In the genomic region with DNA sequence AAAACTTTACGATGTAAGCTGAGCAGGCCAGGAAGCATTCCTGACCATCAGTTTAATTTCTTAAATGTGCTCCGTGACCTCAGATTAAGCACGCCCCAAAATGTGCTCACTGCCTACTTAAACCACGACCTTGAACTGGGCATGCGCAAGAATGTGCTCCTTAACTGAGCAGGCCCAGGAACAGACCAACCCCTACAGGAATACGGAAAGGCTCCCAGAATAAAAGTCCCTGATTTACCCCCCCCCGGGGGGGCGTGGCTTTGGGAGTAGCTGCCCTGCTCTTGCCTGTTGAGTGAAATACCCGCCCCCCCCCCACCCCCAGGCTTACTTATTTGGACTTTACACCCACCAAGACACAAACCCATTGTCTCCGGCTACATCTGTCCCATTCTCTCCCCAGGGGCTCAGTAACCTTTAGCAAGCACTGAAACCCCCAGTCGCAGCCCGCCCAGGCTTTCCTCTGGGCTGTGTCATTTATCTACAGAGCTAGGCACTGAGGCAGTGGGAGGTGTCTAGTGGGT, we compare ENCODE assay signal across 8 mouse cellular contexts. TPM values are rescaled to one million over a fixed set of nuclear protein-coding genes. Genes with fewer than 3 reads are reported as not detected.
DNase-seq lines count a peak whose midpoint lies in the region; ATAC-seq and TF ChIP-seq lines count a peak whose summit lies in the region.

No protein-coding gene starts in this region.

- no peak for TF ChIP-seq POLR2A in heart, adult 2 months (IDR thresholded peaks at IDR 0.05; ENCODE audit: insufficient read depth, low read depth, low read length)
- TF ChIP-seq POLR2A in kidney, adult 2 months (IDR thresholded peaks at IDR 0.05; ENCODE audit: low read depth, low read length) = no peak
- no peak for TF ChIP-seq POLR2A in myocyte (IDR thresholded peaks at IDR 0.05; ENCODE audit: insufficient read length, low read depth)

- no peak overlapping the region for H3K4me3 ChIP-seq in heart, postnatal 0 days (ENCODE audit: low read depth, low read length)
- H3K4me3 ChIP-seq in heart, adult 2 months = no peak overlapping the region
- no peak overlapping the region for H3K4me3 ChIP-seq in kidney, adult 2 months (ENCODE audit: insufficient read depth, low read depth, low read length)
- no peak overlapping the region for H3K4me3 ChIP-seq in myocyte
- H3K4me3 ChIP-seq in heart, embryonic 10.5 days = no peak overlapping the region

- H3ac ChIP-seq in myocyte (ENCODE audit: control insufficient read depth, insufficient read length) = no peak overlapping the region

- no peaks in the 10 kb centered on the region for H3K9me3 ChIP-seq in heart, postnatal 0 days (replicated peaks; ENCODE audit: control insufficient read depth, low read length)
- no peaks in the 10 kb centered on the region for H3K9me3 ChIP-seq in heart, embryonic 10.5 days

- no peak overlapping the region for H3K27ac ChIP-seq in heart, postnatal 0 days (ENCODE audit: low read depth)
- H3K27ac ChIP-seq in heart, adult 2 months = no peak overlapping the region
- peak overlapping the region; percentile 51; the same call in 1 of the 2 replicates for H3K27ac ChIP-seq in kidney, adult 2 months (ENCODE audit: insufficient read depth, low read depth, low read length)
- H3K27ac ChIP-seq in heart, embryonic 10.5 days = no peak overlapping the region

- peak; percentile 22 for DNase-seq in heart, postnatal 0 days (ENCODE audit: low spot score)
- no peak for DNase-seq in heart, adult 2 months
- DNase-seq in adrenal gland, postnatal 36 days = peak; percentile 53 to 73
- peak; percentile 81 for DNase-seq in kidney, adult 2 months
- no peak for DNase-seq in natural killer cell, adult 2 months (ENCODE audit: low spot score in 2 of 2)
- no peak for DNase-seq in heart, embryonic 10.5 days (ENCODE audit: low spot score)
- no peak for DNase-seq in spleen, adult 18-20 months

- no peaks in the 10 kb centered on the region for H3K36me3 ChIP-seq in heart, postnatal 0 days (replicated peaks; ENCODE audit: control insufficient read depth, insufficient read depth, low read length)
- H3K36me3 ChIP-seq in heart, adult 2 months (ENCODE audit: control insufficient read depth, insufficient read depth, low read length) = no peaks in the 10 kb centered on the region
- no peaks in the 10 kb centered on the region for H3K36me3 ChIP-seq in kidney, adult 2 months (ENCODE audit: control insufficient read depth, insufficient read depth, low read length)
- no peaks in the 10 kb centered on the region for H3K36me3 ChIP-seq in myocyte (ENCODE audit: control insufficient read depth, insufficient read depth)
- H3K36me3 ChIP-seq in heart, embryonic 10.5 days = no peaks in the 10 kb centered on the region

- TF ChIP-seq CTCF in heart, postnatal 0 days (IDR thresholded peaks at IDR 0.05; ENCODE audit: low read depth) = no peak
- TF ChIP-seq CTCF in heart, adult 2 months (IDR thresholded peaks at IDR 0.05) = no peak
- TF ChIP-seq CTCF in kidney, adult 2 months (conservative IDR thresholded peaks at IDR 0.05; ENCODE audit: insufficient read depth, insufficient read length, low read depth, low read length) = no peak

- 51% methylated on average over 12 of the region's 12 CpGs for WGBS in heart, postnatal 0 days
- WGBS in heart, adult 2 months = 48% methylated on average over 12 of the region's 12 CpGs
- 18% methylated on average over 12 of the region's 12 CpGs for WGBS in kidney, adult 2 months
- WGBS in heart, embryonic 10.5 days = 47% methylated on average over 12 of the region's 12 CpGs

- no peak overlapping the region for H3K4me2 ChIP-seq in heart, postnatal 0 days (ENCODE audit: low read depth, low read length)
- H3K4me2 ChIP-seq in myocyte (ENCODE audit: low read depth) = peak overlapping the region; percentile 16

- intact Hi-C loops in heart, adult 2 months (cut with DNase I) = no loop called here

- TF ChIP-seq EP300 in heart, postnatal 0 days (IDR thresholded peaks at IDR 0.05; ENCODE audit: low read depth) = no peak
- no peak for TF ChIP-seq EP300 in heart, adult 2 months (IDR thresholded peaks at IDR 0.05; ENCODE audit: insufficient read depth, low read depth, low read length)

- no peaks in the 10 kb centered on the region for H3K4me1 ChIP-seq in heart, postnatal 0 days (ENCODE audit: control insufficient read depth, insufficient read depth)
- no peaks in the 10 kb centered on the region for H3K4me1 ChIP-seq in heart, adult 2 months (ENCODE audit: control insufficient read depth, insufficient read depth, low read length)
- 0 out of 2 replicates have a peak, but pooled peaks cover 4% of the 10 kb centered on the region for H3K4me1 ChIP-seq in kidney, adult 2 months (ENCODE audit: control insufficient read depth, insufficient read depth, low read length)
- peaks cover 6% of the 10 kb centered on the region for H3K4me1 ChIP-seq in heart, embryonic 10.5 days

- no peak for ATAC-seq in heart, postnatal 0 days (ENCODE audit: insufficient read depth, low read depth)

- no peaks in the 10 kb centered on the region for H3K27me3 ChIP-seq in heart, postnatal 0 days (ENCODE audit: control insufficient read depth, insufficient read depth, low read length)
- H3K27me3 ChIP-seq in heart, adult 2 months (ENCODE audit: control insufficient read depth, insufficient read depth, low read length) = no peaks in the 10 kb centered on the region
- H3K27me3 ChIP-seq in kidney, adult 2 months (replicated peaks; ENCODE audit: control insufficient read depth, insufficient read depth, low read length) = no peaks in the 10 kb centered on the region
- no peaks in the 10 kb centered on the region for H3K27me3 ChIP-seq in myocyte (ENCODE audit: control insufficient read depth, insufficient read depth, insufficient read length)
- no peaks in the 10 kb centered on the region; the same call in 1 of the 2 replicates for H3K27me3 ChIP-seq in heart, embryonic 10.5 days (ENCODE audit: insufficient read depth, poor library complexity, severe bottlenecking)

- H3K79me2 ChIP-seq in heart, adult 2 months (replicated peaks; ENCODE audit: control insufficient read depth, insufficient read depth, low read length) = no peaks in the 10 kb centered on the region
- no peaks in the 10 kb centered on the region for H3K79me2 ChIP-seq in myocyte (ENCODE audit: control insufficient read depth, insufficient read depth)

- H3K9ac ChIP-seq in heart, postnatal 0 days (replicated peaks; ENCODE audit: low read depth, low read length) = no peak overlapping the region
- no peak overlapping the region for H3K9ac ChIP-seq in heart, adult 2 months (ENCODE audit: low read depth, low read length)

TF ChIP-seq in myocyte, 11 proteins besides CTCF, POLR2A, EP300 and RAD21:
- TF ChIP-seq MAX (IDR thresholded peaks at IDR 0.05; ENCODE audit: low read depth) (no peak), POLR2AphosphoS2 (IDR thresholded peaks at IDR 0.05; ENCODE audit: insufficient read length, low read depth) (no peak), MYOG (IDR thresholded peaks at IDR 0.05; ENCODE audit: control insufficient read depth in 1 of 3, insufficient read depth in 1 of 3, insufficient read length in 2 of 3, low read depth in 2 of 3) (no peak), SRF (IDR thresholded peaks at IDR 0.05; ENCODE audit: control insufficient read depth, insufficient read length, low read depth) (no peak), E2F4 (IDR thresholded peaks at IDR 0.05; ENCODE audit: insufficient read depth) (no peak), CEBPB (IDR thresholded peaks at IDR 0.05; ENCODE audit: insufficient read depth, poor library complexity, severe bottlenecking) (no peak), TCF3 (IDR thresholded peaks at IDR 0.05; ENCODE audit: insufficient read length, low read depth) (no peak), USF1 (IDR thresholded peaks at IDR 0.05; ENCODE audit: low read depth) (no peak), REST (IDR thresholded peaks at IDR 0.05; ENCODE audit: insufficient read depth, insufficient read length) (no peak), MYOD1 (IDR thresholded peaks at IDR 0.05; ENCODE audit: control insufficient read depth in 1 of 3, insufficient read length in 2 of 3, low read depth in 2 of 3) (no peak), TCF12 (IDR thresholded peaks at IDR 0.05; ENCODE audit: insufficient read depth, poor library complexity, severe bottlenecking) (no peak)

RNA-seq across cellular contexts. Expression of a gene that starts 48.9 kb away (rescaled TPM):
- 30.5 and 49.5 TPM in 2 replicates for total RNA-seq in heart, postnatal 0 days (2014; rRNA removed; ENCODE audit: low replicate concordance)
- polyA plus RNA-seq in heart, postnatal 0 days (2015; fragmentation: Nextera tagmentation; extraction: Ambion mirVana) = 22.1 and 26.0 TPM in 2 replicates
- total RNA-seq in heart, adult 2 months (2021) = 10 to 100 TPM in 1 of 2 experiments, 1 to 10 TPM in 1; 8.5 to 15.4 TPM
- polyA plus RNA-seq in heart, adult 2 months (2012; rRNA removed) = 8.8 and 11.5 TPM in 2 replicates
- 10 to 100 TPM; 12.2 to 17.2 TPM for total RNA-seq in adrenal gland, postnatal 36 days (2021)
- 2.0 TPM in 2 replicates for polyA plus RNA-seq in kidney, adult 2 months (2012; rRNA removed)
- 6.2 TPM for polyA plus RNA-seq in myocyte (2012; fragmentation: generic; extraction: Trizol)
- polyA plus RNA-seq in heart, embryonic 10.5 days (2016; fragmentation: Nextera tagmentation; extraction: Ambion mirVana) = 0.48 and 0.60 TPM in 2 replicates

RNA-seq across cellular contexts. Expression of a gene that starts 49.8 kb away (rescaled TPM):
- 1.4 and 3.3 TPM in 2 replicates for total RNA-seq in heart, postnatal 0 days (2014; rRNA removed; ENCODE audit: low replicate concordance)
- polyA plus RNA-seq in heart, postnatal 0 days (2015; fragmentation: Nextera tagmentation; extraction: Ambion mirVana) = 0.15 and 0.26 TPM in 2 replicates
- total RNA-seq in heart, adult 2 months (2021) = 1 to 10 TPM; 2.9 to 3.0 TPM
- polyA plus RNA-seq in heart, adult 2 months (2012; rRNA removed) = 0.94 and 1.3 TPM in 2 replicates
- 1 to 10 TPM; 4.8 to 6.7 TPM for total RNA-seq in adrenal gland, postnatal 36 days (2021)
- 0.91 and 1.8 TPM in 2 replicates for polyA plus RNA-seq in kidney, adult 2 months (2012; rRNA removed)
- 1.0 TPM for polyA plus RNA-seq in myocyte (2012; fragmentation: generic; extraction: Trizol)
- polyA plus RNA-seq in heart, embryonic 10.5 days (2016; fragmentation: Nextera tagmentation; extraction: Ambion mirVana) = 0.11 and 0.35 TPM in 2 replicates

Comparison
In these comparisons a context has a peak if more than half of its experiments do, and no peak if none do; other contexts are left out.
1. DNase-seq: peak in heart, postnatal 0 days (single experiment), adrenal gland, postnatal 36 days (2 of 2) and kidney, adult 2 months (single experiment); none in heart, adult 2 months (0 of 2), natural killer cell, adult 2 months (0 of 2), heart, embryonic 10.5 days (single experiment) and spleen, adult 18-20 months (0 of 2).